Mouse (Mus musculus): ENCODE data around the gene Dnajc5.
A peak's percentile ranks its signal among the peaks of the same experiment; 100 is the strongest.

DNA sequence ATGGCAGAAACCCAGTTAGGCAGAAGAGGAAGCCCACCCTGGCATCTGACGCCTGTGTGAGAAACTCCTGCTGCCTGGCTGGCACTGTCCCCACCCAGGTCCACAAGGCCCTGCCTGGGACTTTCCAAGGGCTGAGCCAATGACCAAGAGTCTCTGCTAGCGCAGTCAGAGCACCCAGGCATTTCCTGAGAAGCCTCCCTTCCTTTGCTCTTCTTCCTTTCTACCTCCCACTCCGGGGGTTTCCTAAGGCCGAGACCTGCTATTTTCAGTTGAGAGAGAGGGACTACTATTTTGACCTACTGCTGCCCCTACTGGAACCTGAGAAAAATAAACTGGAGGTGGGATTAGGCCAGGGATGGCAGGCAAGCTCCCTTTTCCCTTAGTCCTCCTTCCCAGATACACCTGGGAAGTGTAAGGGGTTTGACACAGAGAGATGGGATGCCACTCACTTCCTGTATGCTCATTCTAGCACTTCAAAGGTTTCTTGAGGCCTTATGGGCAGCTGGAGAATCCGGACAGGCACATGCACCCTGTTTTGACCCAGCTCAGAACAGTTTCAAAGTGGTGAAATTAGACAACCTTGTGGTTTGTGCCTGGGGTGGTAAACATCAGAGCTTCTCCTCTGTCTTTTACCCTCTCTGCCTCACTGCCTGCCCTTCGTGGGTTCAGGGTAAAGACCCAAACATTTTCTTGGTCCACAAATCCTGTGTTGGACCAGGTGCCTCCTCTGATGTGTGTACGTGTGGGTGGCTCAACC lies 36.5 kb upstream of the Dnajc5 start:
- peak; percentile 19; the same call in 1 of the 2 replicates for TF ChIP-seq CTCF (conservative IDR thresholded peaks at IDR 0.05; ENCODE audit: low read length)
- no peak for TF ChIP-seq POU5F1 (IDR thresholded peaks at IDR 0.05; ENCODE audit: borderline replicate concordance, low read length)
- no peak for TF ChIP-seq NANOG (IDR thresholded peaks at IDR 0.05; ENCODE audit: borderline replicate concordance, low read length)
